Mouse (Mus musculus) gastrocnemius, adult 8-10 months (tissue): Measurements from ENCODE around the gene Snai1. TPM values are rescaled to one million over a fixed set of nuclear protein-coding genes. Genes with fewer than 3 reads are reported as not detected.

ENCODE experiments used
- DNase-seq, 2 experiments: peaks; one replicate each; pipeline ENCODE4 v3.0.0; 2022; ENCODE audit warnings: low spot score in 2 of 2
- total RNA-seq, 4 experiments: library from RNA; stranded (reverse); gene quantifications; 2 replicates each; pipeline ENCODE4 v1.2.4; 2022

The Snai1 gene
- total RNA-seq, 4 experiments from 2014 or later, result 0.24 to 0.94 (median 0.65) TPM

DNA sequence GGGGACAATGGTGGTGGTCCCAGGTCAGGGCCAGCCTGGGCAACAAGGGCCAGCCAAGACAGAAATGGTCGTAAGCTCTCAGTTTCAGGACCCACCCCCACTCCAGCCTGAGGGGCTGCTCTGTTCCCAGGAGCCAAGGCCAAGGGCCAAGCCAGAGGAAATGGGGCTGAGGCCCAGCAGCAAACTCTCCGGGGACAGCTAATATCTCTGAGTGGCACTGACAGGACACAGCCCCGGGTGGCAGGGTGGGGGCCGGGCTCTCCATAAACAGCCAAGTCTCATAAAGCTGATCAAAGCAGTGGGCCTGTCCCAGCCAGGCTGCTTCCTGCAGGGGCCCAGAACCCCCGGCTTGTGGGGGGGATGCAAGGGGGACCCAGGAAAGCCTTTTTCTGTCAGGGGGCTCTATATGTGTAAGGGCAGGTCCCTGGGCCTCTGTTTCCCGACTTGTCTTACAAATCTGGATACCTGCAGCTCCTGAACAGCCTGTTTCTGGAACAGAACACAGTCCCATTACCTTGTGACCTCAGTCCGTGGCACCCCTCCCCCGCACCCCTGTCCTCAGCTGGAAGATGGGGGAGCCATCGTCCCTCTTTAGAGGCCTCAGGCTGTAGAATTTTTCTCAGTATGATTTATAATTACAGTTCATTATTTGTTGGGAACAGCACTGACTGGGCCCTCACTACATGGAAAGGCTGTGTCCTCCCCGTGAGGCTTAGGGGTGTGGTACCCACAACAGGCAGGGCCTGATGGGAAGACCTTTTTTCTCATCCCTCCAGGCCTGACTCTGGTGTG is 45.4 kb downstream of the Snai1 start:
- DNase-seq, result no peak

DNA sequence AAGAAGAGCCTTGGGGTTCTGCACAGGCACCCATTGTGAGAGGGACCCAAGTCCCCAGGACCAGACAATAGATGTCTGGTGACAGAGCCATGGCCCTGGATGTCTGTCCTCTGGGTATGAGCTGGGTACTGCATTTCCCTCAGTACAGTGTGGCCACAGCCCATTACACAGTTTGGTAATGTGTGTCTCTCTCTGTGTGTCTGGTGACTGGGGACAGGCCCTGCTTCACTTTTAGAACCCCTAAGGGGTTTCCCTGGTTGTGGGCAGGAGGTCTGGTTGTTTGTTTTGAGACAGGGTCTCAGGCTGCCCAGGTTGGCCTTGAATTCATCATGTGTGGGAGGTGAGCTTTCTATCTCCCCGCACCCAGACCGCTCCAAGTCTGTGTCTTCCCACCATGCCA is 47.3 kb downstream of the Snai1 start:
- DNase-seq, result no peak

DNA sequence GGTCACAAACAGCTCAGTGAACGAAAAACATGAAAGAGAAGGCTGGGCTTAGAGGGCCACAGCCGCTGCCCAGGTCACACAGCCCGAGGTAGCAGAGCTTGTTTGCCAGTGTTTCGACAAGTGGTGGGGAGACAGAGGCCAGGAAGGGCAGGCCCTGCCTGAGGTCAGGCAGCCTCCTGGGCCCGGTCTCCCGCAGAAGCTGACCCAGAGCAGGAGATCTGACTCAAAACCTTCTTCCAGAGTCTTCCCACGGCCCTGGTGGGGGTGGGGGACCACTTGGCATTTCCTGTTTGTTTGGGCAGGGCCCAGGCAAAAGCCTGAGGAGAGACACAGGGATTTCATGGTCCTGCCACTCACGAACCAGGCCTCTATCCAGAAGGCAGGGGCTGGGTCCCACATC is 48.0 kb downstream of the Snai1 start:
- peak in 1 of 2 experiments; percentile 34 for DNase-seq

DNA sequence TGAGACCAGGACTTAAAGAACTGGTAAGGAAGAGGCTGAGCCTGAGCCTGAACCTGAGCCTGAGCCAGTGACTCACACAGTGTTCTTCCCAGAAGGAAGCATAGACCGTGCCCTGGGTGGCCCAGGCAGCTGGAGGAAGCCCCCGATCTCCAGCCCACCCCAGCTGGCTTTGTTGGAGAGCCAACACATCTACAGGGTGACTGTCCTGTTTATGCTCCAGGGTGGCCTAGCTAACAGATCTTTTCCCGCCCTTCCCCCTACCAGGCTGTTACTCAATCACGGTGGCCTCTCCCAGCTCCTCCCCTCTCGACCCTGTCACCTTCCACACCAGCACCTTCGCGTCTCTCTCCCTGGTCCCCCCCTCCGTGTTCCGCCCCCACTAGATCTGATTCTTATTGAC is 49.0 kb downstream of the Snai1 start:
- DNase-seq, result no peak

DNA sequence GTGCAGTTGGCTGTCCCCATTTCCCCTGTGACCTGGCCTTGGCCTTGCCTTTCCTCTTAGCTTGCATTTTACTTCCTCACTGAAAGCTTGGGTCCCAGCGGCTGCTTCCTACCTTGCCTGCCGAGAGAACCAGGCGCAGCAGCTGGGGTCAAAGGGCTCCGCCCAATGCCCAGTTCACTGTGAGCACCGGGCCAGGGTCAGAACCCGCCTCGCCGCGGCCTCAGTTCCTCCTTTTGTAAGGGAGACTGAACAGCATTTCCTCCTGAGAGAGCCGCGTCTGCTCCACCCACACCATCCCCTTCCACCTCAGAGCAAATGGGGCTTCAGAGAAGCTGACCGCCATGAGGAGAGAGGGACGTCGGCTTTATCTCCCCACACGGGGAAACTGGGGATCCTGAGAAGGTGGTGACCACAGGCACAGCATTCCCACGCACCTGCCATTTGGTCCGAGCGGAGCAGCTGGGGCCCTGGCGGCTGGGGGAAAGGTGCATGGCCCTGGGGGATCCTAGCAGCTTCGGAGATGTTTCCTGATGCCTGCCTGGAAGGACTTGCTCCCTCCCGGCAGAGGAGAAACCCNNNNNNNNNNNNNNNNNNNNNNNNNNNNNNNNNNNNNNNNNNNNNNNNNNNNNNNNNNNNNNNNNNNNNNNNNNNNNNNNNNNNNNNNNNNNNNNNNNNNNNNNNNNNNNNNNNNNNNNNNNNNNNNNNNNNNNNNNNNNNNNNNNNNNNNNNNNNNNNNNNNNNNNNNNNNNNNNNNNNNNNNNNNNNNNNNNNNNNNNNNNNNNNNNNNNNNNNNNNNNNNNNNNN is 51.0 kb downstream of the Snai1 start:
- DNase-seq, result peak in 1 of 2 experiments; percentile 39

Other genes with a start within 250 kb of the Snai1 start
- 10 to 100 TPM in 1 of 4 experiments, 1 to 10 TPM in 3; 6.2 to 13.3 (median 8.8) TPM for gene B4galt5, start 189.0 kb upstream of the Snai1 start, total RNA-seq
- 10 to 100 TPM; 21.8 to 27.9 (median 24.9) TPM for gene Slc9a8, start 116.5 kb upstream of the Snai1 start, total RNA-seq
- 10 to 100 TPM; 40.8 to 45.8 (median 43.0) TPM for gene Rnf114, start 45.5 kb upstream of the Snai1 start, total RNA-seq
- 10 to 100 TPM; 19.9 to 22.6 (median 20.4) TPM for gene Spata2, start 45.3 kb upstream of the Snai1 start, total RNA-seq
- gene Ube2v1, start 93.9 kb downstream of the Snai1 start, total RNA-seq, result 100 to 1,000 TPM; 163 to 176 (median 172) TPM
- gene Gm20431, start 123.3 kb downstream of the Snai1 start, total RNA-seq, result 10 to 100 TPM in 2 of 4 experiments, 1 to 10 TPM in 2; 5.9 to 14.3 (median 9.0) TPM
- 100 to 1,000 TPM in 2 of 4 experiments, 10 to 100 TPM in 2; 75.3 to 167 (median 96.4) TPM for gene Cebpb, start 150.7 kb downstream of the Snai1 start, total RNA-seq
- 10 to 100 TPM; 11.8 to 13.1 (median 12.5) TPM for gene Tmem189, start 151.6 kb downstream of the Snai1 start, total RNA-seq